Mouse (Mus musculus) intestine, postnatal 0 days (tissue): ENCODE results near the gene 2010111I01Rik. TPM values are rescaled to one million over a fixed set of nuclear protein-coding genes. Genes with fewer than 3 reads are reported as not detected.
A peak's percentile ranks its signal among the peaks of the same experiment; 100 is the strongest.

Experiments used
- ATAC-seq: fragments of 200-750 bp; cut with Nextera tagmentation; 2 replicates; pipeline ENCODE4 v1.8.0; 2017; ENCODE audit warnings: mild to moderate bottlenecking, moderate TSS enrichment, moderate library complexity
- H3K27ac ChIP-seq: fragments of 300-500 bp; sonication (generic); 2 replicates; pipeline ENCODE4 v1.5.1; 2014; ENCODE audit warnings: mild to moderate bottlenecking, low read depth, low read length, moderate library complexity
- H3K27me3 ChIP-seq: fragments of 300-500 bp; sonication (generic); replicated peaks from 2 replicates; pipeline ENCODE4 v1.6.1; 2014; ENCODE audit warnings: low read length, mixed read lengths; ENCODE audit not compliant: control insufficient read depth, insufficient read depth
- H3K36me3 ChIP-seq: fragments of 300-500 bp; sonication (generic); 2 replicates; pipeline ENCODE4 v1.6.1; 2014; ENCODE audit warnings: mild to moderate bottlenecking, moderate library complexity; ENCODE audit not compliant: control insufficient read depth, insufficient read depth
- H3K4me1 ChIP-seq: fragments of 300-500 bp; sonication (generic); replicated peaks from 2 replicates; pipeline ENCODE4 v1.6.1; 2014; ENCODE audit warnings: antibody characterized with exemption, low read length, mixed read lengths; ENCODE audit not compliant: control insufficient read depth, insufficient read depth
- H3K4me2 ChIP-seq: fragments of 300-500 bp; sonication (generic); replicated peaks from 2 replicates; pipeline ENCODE4 v1.6.1; 2014; ENCODE audit warnings: low read depth, mild to moderate bottlenecking, moderate library complexity
- H3K4me3 ChIP-seq: fragments of 300-500 bp; sonication (generic); 2 replicates; pipeline ENCODE4 v1.5.1; 2014; ENCODE audit warnings: low read depth, low read length
- H3K9ac ChIP-seq: fragments of 300-500 bp; sonication (generic); 2 replicates; pipeline ENCODE4 v1.6.1; 2014; ENCODE audit warnings: mild to moderate bottlenecking, low read depth, low read length
- H3K9me3 ChIP-seq: fragments of 300-500 bp; sonication (generic); 2 replicates; pipeline ENCODE4 v1.6.1; 2016; ENCODE audit warnings: mixed run types; ENCODE audit not compliant: control insufficient read depth
- CTCF ChIP-seq: sonication (generic); IDR thresholded peaks from 2 replicates; pipeline ENCODE4 v1.5.1; 2016; ENCODE audit warnings: low read depth, mild to moderate bottlenecking, control low read depth, antibody characterized with exemption, moderate library complexity
- WGBS: fragments of 180-500 bp; shearing (Covaris S2); extraction: QIAGEN DNeasy Blood & Tissue Kit; methylation state at CpG from one replicate; pipeline ENCODE4 v1.1.7; 2014; 5-methylcytosine and 5-hydroxymethylcytosine counted together
- polyA plus RNA-seq: library from polyadenylated mRNA; unstranded; fragments of >200 nt; fragmentation: Nextera tagmentation; extraction: Ambion mirVana; gene quantifications from 2 replicates; pipeline ENCODE4 v1.2.1, GENCODE M21; 2015

Gene 2010111I01Rik
- polyA plus RNA-seq, 1 experiment from 2014 or later: 72.7 TPM

- peak; percentile 82 for TF ChIP-seq CTCF
- no peak overlapping the region for H3K9ac ChIP-seq
- no peak overlapping the region for H3K4me3 ChIP-seq
- no peaks in the 10 kb centered on the region for H3K36me3 ChIP-seq
- ATAC-seq: no peak
- no peaks in the 10 kb centered on the region for H3K9me3 ChIP-seq
- 71% methylated on average over 4 of the region's 4 CpGs for WGBS
- H3K27ac ChIP-seq: no peak overlapping the region
- no peaks in the 10 kb centered on the region for H3K27me3 ChIP-seq
- H3K4me2 ChIP-seq: no peak overlapping the region
- H3K4me1 ChIP-seq: no peaks in the 10 kb centered on the region
Measured at GRCm38 (mm10) chr13:63335421-63336134, 370.9 kb downstream of the 2010111I01Rik start.

- ATAC-seq: no peak
- no peaks in the 10 kb centered on the region for H3K9me3 ChIP-seq
- no peak overlapping the region for H3K4me2 ChIP-seq
- no peaks in the 10 kb centered on the region for H3K27me3 ChIP-seq
- WGBS: 75% methylated on average over 7 of the region's 7 CpGs
- H3K4me3 ChIP-seq: no peak overlapping the region
- H3K9ac ChIP-seq: no peak overlapping the region
- no peaks in the 10 kb centered on the region for H3K36me3 ChIP-seq
- no peak overlapping the region for H3K27ac ChIP-seq
- H3K4me1 ChIP-seq: no peaks in the 10 kb centered on the region
- TF ChIP-seq CTCF: no peak
Measured at GRCm38 (mm10) chr13:63336335-63336734, 371.6 kb downstream of the 2010111I01Rik start.

- TF ChIP-seq CTCF: no peak
- Histone ChIP-seq H3K9ac (no peak overlapping the region), H3K4me3 (no peak overlapping the region), H3K27me3 (no peaks in the 10 kb centered on the region), H3K27ac (no peak overlapping the region), H3K9me3 (no peaks in the 10 kb centered on the region), H3K36me3 (no peaks in the 10 kb centered on the region), H3K4me2 (no peak overlapping the region), H3K4me1 (no peaks in the 10 kb centered on the region)
- ATAC-seq: no peak
- 60% methylated on average over 8 of the region's 8 CpGs for WGBS
Measured at GRCm38 (mm10) chr13:63337239-63337960, 372.7 kb downstream of the 2010111I01Rik start.

- H3K27me3 ChIP-seq: no peaks in the 10 kb centered on the region
- no peak for ATAC-seq
- no peak overlapping the region for H3K27ac ChIP-seq
- H3K36me3 ChIP-seq: no peaks in the 10 kb centered on the region; the same call in 1 of the 2 replicates
- H3K4me2 ChIP-seq: no peak overlapping the region
- H3K9ac ChIP-seq: no peak overlapping the region
- no peak for TF ChIP-seq CTCF
- H3K9me3 ChIP-seq: no peaks in the 10 kb centered on the region
- H3K4me3 ChIP-seq: no peak overlapping the region
- WGBS: 91% methylated on average over 4 of the region's 4 CpGs
- no peaks in the 10 kb centered on the region for H3K4me1 ChIP-seq
Measured at GRCm38 (mm10) chr13:63339946-63340345, 375.3 kb downstream of the 2010111I01Rik start.

- no peaks in the 10 kb centered on the region; the same call in 1 of the 2 replicates for H3K36me3 ChIP-seq
- H3K4me2 ChIP-seq: no peak overlapping the region
- H3K4me1 ChIP-seq: no peaks in the 10 kb centered on the region
- no peak for ATAC-seq
- no peaks in the 10 kb centered on the region for H3K27me3 ChIP-seq
- no peak for TF ChIP-seq CTCF
- H3K9me3 ChIP-seq: no peaks in the 10 kb centered on the region
- H3K4me3 ChIP-seq: no peak overlapping the region
- 85% methylated on average over 2 of the region's 2 CpGs for WGBS
- H3K27ac ChIP-seq: no peak overlapping the region
- no peak overlapping the region for H3K9ac ChIP-seq
Measured at GRCm38 (mm10) chr13:63342781-63343180, 378.1 kb downstream of the 2010111I01Rik start.

- H3K4me3 ChIP-seq: no peak overlapping the region
- H3K9ac ChIP-seq: no peak overlapping the region
- no peak overlapping the region for H3K4me2 ChIP-seq
- no peaks in the 10 kb centered on the region for H3K9me3 ChIP-seq
- H3K27ac ChIP-seq: no peak overlapping the region
- WGBS: 96% methylated on average over 3 of the region's 3 CpGs
- TF ChIP-seq CTCF: no peak
- no peaks in the 10 kb centered on the region for H3K4me1 ChIP-seq
- no peaks in the 10 kb centered on the region; the same call in 1 of the 2 replicates for H3K36me3 ChIP-seq
- no peak for ATAC-seq
- H3K27me3 ChIP-seq: no peaks in the 10 kb centered on the region
Measured at GRCm38 (mm10) chr13:63344481-63344880, 379.8 kb downstream of the 2010111I01Rik start.
